Mouse (Mus musculus) B cell, adult 2 months (primary cell): ENCODE data around the gene Fbxl17.

ENCODE experiments used
- DNase-seq, 2 experiments: peaks; one replicate each; pipeline ENCODE4 v3.0.0; 2022

Fbxl17 gene

DNA sequence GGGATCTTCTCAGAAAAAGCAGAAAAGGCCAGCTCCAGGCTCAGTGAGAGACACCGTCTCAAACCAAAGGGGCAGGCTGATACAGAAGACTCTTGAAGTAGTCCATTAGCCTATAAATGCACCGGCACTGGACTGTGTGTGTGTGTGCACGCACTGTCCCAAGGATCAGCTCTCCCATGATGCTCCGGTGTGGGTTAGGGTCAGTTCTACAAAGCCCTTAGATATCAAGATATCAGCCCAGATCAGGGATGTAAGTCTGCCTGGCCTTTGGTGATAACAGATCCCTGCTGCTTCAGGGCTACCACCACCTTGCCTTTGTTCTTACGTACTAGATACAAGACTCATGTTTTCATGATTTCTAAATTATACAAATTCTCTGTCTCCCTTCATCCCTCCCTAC lies 294.5 kb downstream of the Fbxl17 start:
- no peak for DNase-seq

- no peak for DNase-seq
These were observed 296.1 kb downstream of the Fbxl17 start for GRCm38 (mm10) chr17:63203582-63204190.

GRCm38 (mm10) chr17:63198703-63199102 lies 301.1 kb downstream of the Fbxl17 start:
- no peak for DNase-seq

GRCm38 (mm10) chr17:63195496-63195895 lies 304.3 kb downstream of the Fbxl17 start:
- DNase-seq: no peak

GRCm38 (mm10) chr17:63193196-63193595 lies 306.6 kb downstream of the Fbxl17 start:
- DNase-seq: no peak

GRCm38 (mm10) chr17:63191345-63191744 lies 308.5 kb downstream of the Fbxl17 start:
- DNase-seq: no peak

DNA sequence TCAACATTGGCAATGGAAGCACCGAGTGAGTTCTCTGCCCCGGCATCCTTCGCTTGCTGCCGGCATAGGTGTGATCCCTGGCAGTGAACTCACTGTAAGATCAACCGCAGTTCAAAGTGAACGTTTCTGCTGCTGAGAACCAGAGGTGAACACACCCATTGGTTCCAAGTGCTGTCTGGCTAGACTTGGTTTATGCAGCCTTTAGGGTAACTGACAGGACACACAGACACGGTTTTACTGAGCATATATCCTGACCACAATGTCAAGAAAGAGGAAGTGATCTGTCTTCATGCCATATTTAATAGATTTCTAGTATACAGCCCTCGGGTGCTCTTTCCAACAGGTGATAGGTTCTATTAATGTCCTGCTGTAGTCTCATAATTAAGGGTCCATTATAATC lies 310.5 kb downstream of the Fbxl17 start:
- DNase-seq: peak; percentile 55 to 57

GRCm38 (mm10) chr17:63185531-63185930 lies 314.3 kb downstream of the Fbxl17 start:
- DNase-seq: no peak

DNA sequence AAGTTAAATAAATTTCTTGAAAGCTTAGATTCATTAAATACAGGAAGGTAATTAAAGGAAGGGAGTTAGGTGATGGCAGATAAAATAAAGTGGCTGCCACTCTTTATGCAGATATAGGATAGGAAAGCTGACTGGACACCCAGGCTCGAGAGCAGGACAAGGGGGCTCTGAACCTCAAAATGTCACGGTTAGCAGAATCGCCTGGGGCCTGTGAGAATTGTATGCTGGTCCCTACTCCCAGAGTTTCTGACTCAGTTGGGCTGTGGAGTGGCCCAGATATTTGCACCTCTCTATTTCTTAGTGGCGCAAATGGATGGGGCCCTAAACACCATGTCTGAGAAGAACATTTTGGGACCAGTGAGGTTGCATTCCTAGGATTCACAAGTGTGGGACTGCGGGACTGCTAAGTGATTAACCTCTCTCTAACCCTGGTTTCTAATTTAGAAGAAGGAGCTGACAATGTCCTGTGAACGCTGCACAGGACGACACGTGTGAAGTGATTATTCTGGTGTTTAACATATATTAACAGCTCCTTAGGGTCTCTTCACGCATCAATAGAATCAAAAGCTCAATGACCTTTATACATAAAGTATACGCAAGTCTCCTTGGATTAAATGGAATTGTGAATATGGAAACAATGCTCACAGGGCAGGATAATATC lies 314.8 kb downstream of the Fbxl17 start:
- DNase-seq: no peak

DNA sequence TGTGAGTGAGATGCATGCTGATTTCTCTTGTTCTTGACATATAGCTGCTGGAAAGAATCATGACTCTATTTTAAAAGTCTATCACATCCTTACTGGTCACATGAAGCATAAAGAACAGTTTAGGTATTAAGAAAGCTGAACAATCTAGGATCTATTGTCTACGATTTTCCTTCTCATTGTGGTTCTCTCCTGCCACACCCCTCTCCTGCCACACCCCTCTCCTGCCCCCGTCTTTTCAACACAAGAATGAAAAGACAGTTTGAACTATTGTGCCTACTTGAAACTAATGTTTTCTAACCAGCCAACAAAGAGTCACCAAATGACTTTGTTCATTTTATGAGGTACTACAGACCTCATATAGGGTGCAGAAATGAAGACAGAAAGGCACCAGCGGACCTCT lies 316.4 kb downstream of the Fbxl17 start:
- DNase-seq: no peak

GRCm38 (mm10) chr17:63181661-63182060 lies 318.2 kb downstream of the Fbxl17 start:
- no peak for DNase-seq

- DNase-seq: no peak
These were observed 319.8 kb downstream of the Fbxl17 start for GRCm38 (mm10) chr17:63180042-63180441.

DNA sequence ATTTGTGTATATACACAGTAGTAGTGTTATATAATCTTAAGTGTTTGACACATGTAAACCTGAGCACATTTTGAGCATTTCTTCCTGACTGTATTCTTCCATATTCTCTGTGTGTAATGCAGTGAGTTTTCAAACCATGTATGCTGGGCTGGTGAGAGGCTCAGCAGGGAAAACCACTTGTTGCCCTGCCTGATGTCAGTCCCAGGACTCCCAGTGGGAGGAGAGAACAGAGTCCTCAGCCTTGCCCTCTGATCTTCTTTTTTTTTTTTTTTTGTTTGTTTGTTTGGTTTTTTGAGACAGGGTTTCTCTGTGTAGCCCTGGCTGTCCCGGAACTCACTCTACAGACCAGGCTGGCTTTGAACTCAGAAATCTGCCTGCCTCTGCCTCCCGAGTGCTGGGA lies 321.5 kb downstream of the Fbxl17 start:
- DNase-seq: no peak

DNA sequence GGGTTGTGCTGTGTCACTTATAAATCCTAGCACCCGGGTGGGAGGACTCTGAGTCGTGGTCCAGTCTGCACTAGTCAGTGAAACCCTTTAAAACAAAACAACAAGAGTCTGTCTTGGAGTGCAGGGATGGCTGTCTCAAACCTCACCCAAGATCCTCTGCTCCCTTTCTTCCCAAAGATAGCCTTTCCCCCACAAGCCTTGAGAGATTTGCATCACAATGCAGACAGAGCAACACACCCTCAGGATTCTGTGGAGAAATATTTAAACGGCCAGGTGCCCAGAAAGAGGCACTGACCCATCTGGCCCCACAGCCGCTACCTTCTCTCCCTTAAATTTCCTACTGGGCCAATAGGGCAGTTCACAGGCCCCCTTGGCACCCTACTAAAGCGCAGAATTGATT lies 323.4 kb downstream of the Fbxl17 start:
- no peak for DNase-seq

DNA sequence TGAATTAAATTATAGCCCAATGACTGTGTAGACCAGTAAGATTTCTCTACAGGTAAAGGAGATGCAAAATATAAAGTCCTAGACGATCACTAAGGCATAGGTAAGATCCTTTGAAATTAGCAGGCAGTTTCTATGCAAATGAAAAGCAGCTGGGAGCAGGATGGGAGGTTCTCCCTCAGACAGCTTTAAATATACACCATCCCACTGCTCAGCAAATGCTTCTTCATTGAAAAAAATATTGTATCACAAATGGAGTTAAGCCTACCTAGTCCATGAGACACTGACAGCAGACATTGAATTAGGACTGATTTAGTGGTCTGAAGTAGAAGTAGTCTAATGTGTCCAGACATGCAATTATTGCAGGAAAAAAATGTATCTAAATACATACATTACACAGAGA lies 327.1 kb downstream of the Fbxl17 start:
- DNase-seq: no peak

DNA sequence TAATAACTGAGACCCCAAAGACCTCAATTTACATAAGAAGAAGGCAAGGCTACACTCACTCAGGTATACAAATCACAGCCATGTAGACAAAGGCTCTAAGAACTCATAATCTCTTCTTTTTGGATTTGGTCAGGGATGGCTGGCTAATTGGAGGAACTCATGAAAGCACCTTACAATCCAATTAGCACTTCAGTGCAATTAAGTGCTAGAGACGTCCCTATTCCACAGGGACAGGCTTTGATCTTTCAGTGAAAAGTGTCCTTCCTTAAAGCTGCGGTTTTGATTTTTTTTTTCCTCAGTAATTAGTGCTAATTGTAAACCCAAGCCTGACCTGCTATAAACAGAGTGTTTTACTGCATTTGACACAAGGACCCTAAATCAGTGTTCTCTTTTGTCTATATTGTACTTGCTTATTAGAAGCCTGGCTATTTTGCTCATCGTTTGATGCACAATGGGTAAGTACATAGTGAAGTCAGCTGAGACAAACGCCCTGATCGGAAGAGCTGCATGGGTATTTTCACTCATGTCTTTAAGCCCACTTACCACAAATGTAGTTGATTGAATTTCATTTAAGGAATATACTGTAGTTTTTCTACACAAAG lies 327.8 kb downstream of the Fbxl17 start:
- DNase-seq: no peak

GRCm38 (mm10) chr17:63171264-63171663 lies 328.6 kb downstream of the Fbxl17 start:
- DNase-seq: no peak

DNA sequence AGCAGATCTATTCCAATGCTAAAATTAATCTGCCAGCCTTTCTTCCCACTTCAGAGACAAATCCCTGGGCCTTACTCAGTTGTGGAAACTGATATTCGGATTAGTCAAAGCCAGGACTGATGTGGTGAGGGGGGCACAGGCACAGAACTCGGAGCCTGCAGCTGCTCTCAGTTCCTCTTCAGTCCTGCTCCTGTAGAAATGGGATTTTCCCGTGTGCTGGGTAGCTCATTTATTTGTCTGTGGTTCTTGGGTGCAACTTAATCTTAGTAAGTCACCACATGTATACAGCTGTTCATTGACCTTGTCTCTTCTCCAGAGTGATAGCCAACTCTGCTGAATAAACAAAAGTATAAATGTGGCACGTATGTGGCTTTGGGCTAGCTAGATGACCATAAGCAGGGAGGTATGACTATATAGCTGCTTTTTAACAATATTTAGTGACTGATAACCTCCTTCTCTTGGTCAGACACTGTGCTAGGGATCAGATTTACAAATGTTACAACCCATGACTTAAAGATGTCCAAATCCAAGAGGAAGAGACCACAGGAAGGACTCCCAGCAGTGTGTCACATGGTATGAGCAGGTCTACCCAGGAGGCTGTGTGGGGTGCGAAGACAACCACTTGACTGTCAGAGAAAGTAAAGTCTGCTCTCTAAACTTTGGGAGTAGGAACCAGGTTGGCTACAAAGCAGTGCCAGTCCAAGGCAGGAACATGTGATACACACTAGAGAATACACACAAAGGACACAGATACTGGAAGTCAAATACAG lies 331.6 kb downstream of the Fbxl17 start:
- DNase-seq: peak in 1 of 2 experiments; percentile 24

- DNase-seq: no peak
These were observed 332.6 kb downstream of the Fbxl17 start for GRCm38 (mm10) chr17:63167248-63167647.

DNA sequence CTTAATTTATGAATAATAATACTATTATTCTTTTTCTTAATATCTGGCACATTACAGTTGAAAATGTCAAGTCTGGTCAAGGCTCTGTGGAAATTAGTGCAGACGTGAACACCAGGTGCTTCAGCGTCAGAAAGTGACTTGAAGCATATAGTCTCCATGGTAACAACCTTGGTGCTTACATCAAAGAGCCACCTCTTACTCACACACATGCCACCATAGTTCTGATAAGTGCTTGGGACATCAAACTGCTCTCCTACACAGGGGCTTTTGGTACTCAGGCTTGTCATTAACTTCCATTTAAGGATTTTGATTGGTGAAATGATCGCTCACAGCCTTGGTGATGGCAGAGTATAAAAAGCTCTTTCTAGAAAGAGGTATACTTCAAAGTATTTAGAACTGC lies 333.1 kb downstream of the Fbxl17 start:
- no peak for DNase-seq

DNA sequence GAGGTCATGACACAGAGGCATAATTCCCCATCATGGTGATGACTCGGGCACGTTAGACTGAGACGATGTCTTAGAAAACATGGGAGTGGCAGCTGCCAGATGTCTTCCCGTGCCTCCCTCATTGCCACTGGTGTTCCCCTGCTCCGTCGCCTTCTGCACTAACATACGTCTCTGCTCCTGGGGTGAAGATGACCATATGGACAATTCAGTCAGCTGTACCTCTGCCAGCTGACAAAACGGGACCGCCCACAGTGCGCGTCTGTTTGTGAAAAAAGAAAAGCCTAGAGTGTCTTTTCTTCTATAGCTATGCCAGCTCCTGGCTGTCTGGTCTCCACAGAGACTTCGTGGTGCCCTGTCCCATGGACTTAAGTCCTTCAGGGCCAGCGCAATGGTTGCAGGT lies 334.0 kb downstream of the Fbxl17 start:
- no peak for DNase-seq

- no peak for DNase-seq
These were observed 335.5 kb downstream of the Fbxl17 start for GRCm38 (mm10) chr17:63164289-63164688.

DNA sequence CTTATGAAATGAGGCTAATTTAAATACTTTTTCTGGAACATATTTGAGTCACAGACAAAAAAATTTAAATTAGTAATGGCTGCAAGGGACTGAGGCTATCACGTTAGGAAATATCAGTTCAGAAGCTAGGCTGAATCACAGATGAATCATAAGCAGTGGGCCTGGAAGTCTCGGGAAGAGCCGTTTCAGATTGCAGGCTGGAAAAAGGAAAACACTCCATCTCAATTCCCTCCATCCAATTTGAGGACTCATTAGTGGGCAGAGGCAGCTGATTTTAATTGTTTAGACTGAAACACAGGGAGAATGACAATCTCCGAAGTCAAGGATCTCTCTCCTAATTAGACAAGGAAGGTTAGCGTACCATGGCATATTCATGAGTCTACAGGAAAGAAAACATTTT lies 337.9 kb downstream of the Fbxl17 start:
- DNase-seq: no peak

GRCm38 (mm10) chr17:63159196-63159595 lies 340.6 kb downstream of the Fbxl17 start:
- no peak for DNase-seq
